Mouse (Mus musculus): ENCODE results near the gene Slc25a31. TPM values are rescaled to one million over a fixed set of nuclear protein-coding genes. Genes with fewer than 3 reads are reported as not detected.
A peak's percentile ranks its signal among the peaks of the same experiment; 100 is the strongest.

Gene Slc25a31
- total and polyA plus RNA-seq, 3 experiments = not detected

- TF ChIP-seq JUN (IDR thresholded peaks at IDR 0.05; ENCODE audit: insufficient read depth, low read depth, low read length) = no peak
- 0 out of 2 replicates have a peak, but pooled peaks have one; percentile 20 for TF ChIP-seq BHLHE40 (IDR thresholded peaks at IDR 0.05; ENCODE audit: low read depth, low read length)
- TF ChIP-seq KAT2A (IDR thresholded peaks at IDR 0.05; ENCODE audit: insufficient replicate concordance, low read length) = no peak
- no peak for TF ChIP-seq ZKSCAN1 (IDR thresholded peaks at IDR 0.05; ENCODE audit: borderline replicate concordance, low read depth, low read length)
- TF ChIP-seq HCFC1 (IDR thresholded peaks at IDR 0.05; ENCODE audit: low read depth, low read length) = no peak
- TF ChIP-seq USF1 (IDR thresholded peaks at IDR 0.05; ENCODE audit: low read depth, low read length) = no peak
- no peak for TF ChIP-seq MYC (IDR thresholded peaks at IDR 0.05; ENCODE audit: low read depth, low read length)
- TF ChIP-seq POLR2A (IDR thresholded peaks at IDR 0.05; ENCODE audit: low read depth, low read length) = peak; percentile 49; the same call in 1 of the 2 replicates
- no peak for TF ChIP-seq RAD21 (IDR thresholded peaks at IDR 0.05; ENCODE audit: low read depth, low read length)
- no peak for TF ChIP-seq E2F4 (IDR thresholded peaks at IDR 0.05; ENCODE audit: insufficient replicate concordance, low read depth, low read length)
- TF ChIP-seq MAFK (IDR thresholded peaks at IDR 0.05; ENCODE audit: insufficient replicate concordance, low read length) = no peak
- TF ChIP-seq JUND (conservative IDR thresholded peaks at IDR 0.05; ENCODE audit: low read depth, low read length) = no peak
- no peak for TF ChIP-seq ZMIZ1 (IDR thresholded peaks at IDR 0.05; ENCODE audit: low read depth, low read length)
- no peak for TF ChIP-seq POLR2AphosphoS2 (IDR thresholded peaks at IDR 0.05; ENCODE audit: low read depth, low read length)
- TF ChIP-seq ZNF384 (IDR thresholded peaks at IDR 0.05; ENCODE audit: low read depth, low read length) = no peak
- no peak for TF ChIP-seq CHD2 (IDR thresholded peaks at IDR 0.05; ENCODE audit: low read length)
- 0 out of 2 replicates have a peak, but pooled peaks have one; percentile 6 for TF ChIP-seq TCF12 (IDR thresholded peaks at IDR 0.05; ENCODE audit: low read depth, low read length)
- no peak for TF ChIP-seq SIN3A (IDR thresholded peaks at IDR 0.05; ENCODE audit: low read length)
- no peak for TF ChIP-seq CTCF (conservative IDR thresholded peaks at IDR 0.05 in 1 of 2, IDR thresholded peaks at IDR 0.05 in 1 of 2; ENCODE audit: low read depth in 2 of 2, low read length in 2 of 2)
- no peak for TF ChIP-seq TBP (conservative IDR thresholded peaks at IDR 0.05; ENCODE audit: low read depth, low read length)
- TF ChIP-seq MAX (IDR thresholded peaks at IDR 0.05; ENCODE audit: low read length) = no peak; the same call in 1 of the 2 replicates
- TF ChIP-seq CHD1 (IDR thresholded peaks at IDR 0.05; ENCODE audit: low read depth, low read length) = no peak
Measured at GRCm38 (mm10) chr3:40744836-40745660, 36.4 kb downstream of the Slc25a31 start (continued).

- H3K4me3 ChIP-seq (replicated peaks in 1 of 3; ENCODE audit: low read depth in 2 of 3, low read length in 2 of 3, poor library complexity in 1 of 3) = peak overlapping the region; percentile 52 to 96 (median 69)
- H3K9ac ChIP-seq (ENCODE audit: insufficient read depth, low read depth) = peak overlapping the region; percentile 59
- H3K4me2 ChIP-seq (ENCODE audit: insufficient read depth, low read depth, poor library complexity, severe bottlenecking) = peak overlapping the region; percentile 94
- H3K9me3 ChIP-seq (replicated peaks; ENCODE audit: low read length) = no peaks in the 10 kb centered on the region
- no peaks in the 10 kb centered on the region for H3K79me2 ChIP-seq (replicated peaks; ENCODE audit: control insufficient read depth, extremely low read depth, insufficient read depth, poor library complexity, severe bottlenecking)
- dilution Hi-C loops (cut with MboI; ENCODE audit: extremely low pct_ligation_motif_present, extremely low pct_unique_long_range_greater_than_20kb, low sequenced_read_pairs) = no loop called here
- in situ Hi-C loops (cut with MboI; ENCODE audit: low pct_ligation_motif_present, low pct_unique_long_range_greater_than_20kb, low sequenced_read_pairs) = no loop called here
- no peaks in the 10 kb centered on the region for H3K36me3 ChIP-seq (replicated peaks in 1 of 2; ENCODE audit: control insufficient read depth in 1 of 2, insufficient read depth in 1 of 2, low read length in 1 of 2)
- peak overlapping the region; percentile 71 for H3K27ac ChIP-seq (ENCODE audit: insufficient read depth, low read depth)
- H3K27me3 ChIP-seq (replicated peaks) = peaks cover 15% of the 10 kb centered on the region
- DNase-seq (ENCODE audit: extremely low read depth) = peak; percentile 45
- TF ChIP-seq MXI1 (IDR thresholded peaks at IDR 0.05; ENCODE audit: low read depth, low read length) (peak; percentile 49), RCOR1 (conservative IDR thresholded peaks at IDR 0.05; ENCODE audit: low read depth, low read length) (0 out of 2 replicates have a peak, but pooled peaks have one; percentile 6), IRF4 (IDR thresholded peaks at IDR 0.05; ENCODE audit: low read depth, low read length) (no peak), MAX (IDR thresholded peaks at IDR 0.05; ENCODE audit: low read length) (peak; percentile 20; the same call in 1 of the 2 replicates), TCF12 (IDR thresholded peaks at IDR 0.05; ENCODE audit: low read depth, low read length) (peak; percentile 18; the same call in 1 of the 2 replicates), UBTF (IDR thresholded peaks at IDR 0.05; ENCODE audit: low read depth, low read length) (no peak)
- peaks cover 0 to 13% of the 10 kb centered on the region in 2 experiments; a peak in 2 of 4 replicates for H3K4me1 ChIP-seq (ENCODE audit: control insufficient read depth in 1 of 2, insufficient read depth in 2 of 2)
Measured at GRCm38 (mm10) chr3:40745661-40746547, 37.2 kb downstream of the Slc25a31 start.
